Mouse (Mus musculus) hindlimb bud, embryonic 11.5 days (tissue): ENCODE data around the gene Sbk1.
"Not testable (repeated sequence)": the region's sequence is repeated elsewhere in the genome, so short reads cannot be mapped to it uniquely, and the experiment has no call there.

ENCODE experiments used
- DNase-seq: peaks from one replicate; pipeline ENCODE4 v3.0.0-alpha.2; 2012; ENCODE audit warnings: low read depth, low spot score; ENCODE audit errors: extremely low spot score

Gene Sbk1

GRCm38 (mm10) chr7:126286311-126286710 is 13.9 kb downstream of the Sbk1 start:
- DNase-seq = no peak

- no peak for DNase-seq
Measured at GRCm38 (mm10) chr7:126287493-126288103, 15.2 kb downstream of the Sbk1 start.

GRCm38 (mm10) chr7:126288104-126288497 is 15.7 kb downstream of the Sbk1 start:
- DNase-seq = no peak

- DNase-seq = no peak
Measured at GRCm38 (mm10) chr7:126288571-126289091, 16.2 kb downstream of the Sbk1 start.

- DNase-seq = no peak
Measured at GRCm38 (mm10) chr7:126289371-126289770, 17.0 kb downstream of the Sbk1 start.

- no peak for DNase-seq
Measured at GRCm38 (mm10) chr7:126289956-126290355, 17.5 kb downstream of the Sbk1 start.

GRCm38 (mm10) chr7:126291681-126292545 is 19.5 kb downstream of the Sbk1 start:
- DNase-seq = no peak

GRCm38 (mm10) chr7:126293091-126293490 is 20.7 kb downstream of the Sbk1 start:
- DNase-seq = no peak

GRCm38 (mm10) chr7:126297579-126298460 is 25.4 kb downstream of the Sbk1 start:
- DNase-seq = peak; percentile 24

- no peak for DNase-seq
Measured at GRCm38 (mm10) chr7:126298856-126299255, 26.4 kb downstream of the Sbk1 start.

GRCm38 (mm10) chr7:126301831-126302230 is 29.4 kb downstream of the Sbk1 start:
- DNase-seq = not testable (repeated sequence)

- no peak for DNase-seq
Measured at GRCm38 (mm10) chr7:126311822-126312221, 39.4 kb downstream of the Sbk1 start.

GRCm38 (mm10) chr7:126313309-126313708 is 40.9 kb downstream of the Sbk1 start:
- DNase-seq = no peak

- no peak for DNase-seq
Measured at GRCm38 (mm10) chr7:126314273-126314672, 41.9 kb downstream of the Sbk1 start.

GRCm38 (mm10) chr7:126323729-126324128 is 51.3 kb downstream of the Sbk1 start:
- DNase-seq = peak; percentile 64

- no peak for DNase-seq
Measured at GRCm38 (mm10) chr7:126324791-126325190, 52.4 kb downstream of the Sbk1 start.

GRCm38 (mm10) chr7:126325576-126326273 is 53.3 kb downstream of the Sbk1 start:
- DNase-seq = not testable (repeated sequence)

- not testable (repeated sequence) for DNase-seq
Measured at GRCm38 (mm10) chr7:126328848-126329247, 56.4 kb downstream of the Sbk1 start.

- no peak for DNase-seq
Measured at GRCm38 (mm10) chr7:126329907-126330645, 57.7 kb downstream of the Sbk1 start.

GRCm38 (mm10) chr7:126330693-126331092 is 58.3 kb downstream of the Sbk1 start:
- no peak for DNase-seq
